Mouse (Mus musculus) brain, embryonic 14.5 days (tissue): ENCODE data around the gene Dgki.

ENCODE experiments used
- CTCF ChIP-seq: fragments of 200-500 bp; IDR thresholded peaks from 2 replicates; pipeline ENCODE4 v1.5.1; 2012; ENCODE audit warnings: inconsistent platforms, mild to moderate bottlenecking, moderate library complexity, borderline replicate concordance; ENCODE audit not compliant: insufficient read depth, insufficient read length; ENCODE audit errors: extremely low read depth
- POLR2A ChIP-seq: fragments of 200-500 bp; IDR thresholded peaks from 2 replicates; pipeline ENCODE4 v1.6.1; 2012; ENCODE audit warnings: mild to moderate bottlenecking, inconsistent platforms, borderline replicate concordance; ENCODE audit not compliant: poor library complexity, insufficient read depth, insufficient read length, severe bottlenecking; ENCODE audit errors: extremely low read depth

- TF ChIP-seq POLR2A: no peak
- no peak for TF ChIP-seq CTCF
These were observed 54.2 kb downstream of the Dgki start for GRCm38 (mm10) chr6:37245757-37246156.
